Mouse (Mus musculus): ENCODE results near the gene Prune1. TPM values are rescaled to one million over a fixed set of nuclear protein-coding genes. Genes with fewer than 3 reads are reported as not detected.

The Prune1 gene
- total and polyA plus RNA-seq, 3 experiments: 28.5 to 51.8 TPM; not detected in 1

GRCm38 (mm10) chr3:95314075-95314474 is 32.2 kb upstream of the Prune1 start (continued):
- no peak for TF ChIP-seq POLR2A (IDR thresholded peaks at IDR 0.05; ENCODE audit: control insufficient read depth in 1 of 2, insufficient read depth in 1 of 2, low read depth in 1 of 2, low read length in 2 of 2, poor library complexity in 1 of 2)
- no peak for TF ChIP-seq MYC (IDR thresholded peaks at IDR 0.05; ENCODE audit: low read depth, low read length)
- no peak for TF ChIP-seq EP300 (IDR thresholded peaks at IDR 0.05; ENCODE audit: low read depth in 1 of 2, low read length in 2 of 2)
- no peak for TF ChIP-seq ZKSCAN1 (IDR thresholded peaks at IDR 0.05; ENCODE audit: low read depth, low read length)
- no peak for TF ChIP-seq E2F4 (IDR thresholded peaks at IDR 0.05; ENCODE audit: borderline replicate concordance, low read depth, low read length)
- TF ChIP-seq ZC3H11A (IDR thresholded peaks at IDR 0.05; ENCODE audit: low read depth, low read length): no peak

- Histone ChIP-seq H3K4me1 (ENCODE audit: control insufficient read depth in 1 of 2, insufficient read depth in 2 of 2, low read length in 2 of 2) (peaks cover 21 to 46% of the 10 kb centered on the region in 2 experiments), H3K9me3 (replicated peaks; ENCODE audit: insufficient read depth, low read length) (no peaks in the 10 kb centered on the region), H3K27ac (ENCODE audit: control insufficient read depth, low read depth, low read length) (peak overlapping the region; percentile 95), H3K79me2 (ENCODE audit: control insufficient read depth, insufficient read depth, low read length, poor library complexity) (peaks cover 52% of the 10 kb centered on the region), H3K9ac (ENCODE audit: control insufficient read depth, low read depth, low read length, poor library complexity, severe bottlenecking) (peak overlapping the region; percentile 89), H3K36me3 (ENCODE audit: control insufficient read depth in 1 of 2, insufficient read depth in 2 of 2, low read length in 2 of 2) (peaks cover 0 to 42% of the 10 kb centered on the region in 2 experiments; a peak in 2 of 4 replicates), H3K4me3 (ENCODE audit: control insufficient read depth in 1 of 2, insufficient read depth in 1 of 2, low read depth in 2 of 2, low read length in 2 of 2) (peak overlapping the region; percentile 85), H3K27me3 (ENCODE audit: control insufficient read depth in 1 of 2, insufficient read depth in 2 of 2, low read length in 2 of 2) (no peaks in the 10 kb centered on the region)
- peak; percentile 92 for DNase-seq (ENCODE audit: low read depth, low spot score)
- TF ChIP-seq MYC (IDR thresholded peaks at IDR 0.05; ENCODE audit: low read depth, low read length) (no peak), MYB (IDR thresholded peaks at IDR 0.05; ENCODE audit: low read depth, low read length) (no peak), EP300 (IDR thresholded peaks at IDR 0.05; ENCODE audit: low read depth in 1 of 2, low read length in 2 of 2) (no peak), POLR2AphosphoS5 (IDR thresholded peaks at IDR 0.05; ENCODE audit: borderline replicate concordance, low read depth, low read length) (no peak; the same call in 1 of the 2 replicates)
Measured at GRCm38 (mm10) chr3:95313476-95313875, 31.6 kb upstream of the Prune1 start.

GRCm38 (mm10) chr3:95312623-95313022 is 30.7 kb upstream of the Prune1 start:
- Histone ChIP-seq H3K9me3 (replicated peaks; ENCODE audit: insufficient read depth, low read length) (no peaks in the 10 kb centered on the region), H3K4me3 (ENCODE audit: control insufficient read depth in 1 of 2, insufficient read depth in 1 of 2, low read depth in 2 of 2, low read length in 2 of 2) (peak overlapping the region; percentile 85), H3K79me2 (ENCODE audit: control insufficient read depth, insufficient read depth, low read length, poor library complexity) (peaks cover 44% of the 10 kb centered on the region), H3K36me3 (ENCODE audit: control insufficient read depth in 1 of 2, insufficient read depth in 2 of 2, low read length in 2 of 2) (peaks cover 0 to 35% of the 10 kb centered on the region in 2 experiments; a peak in 2 of 4 replicates), H3K4me1 (ENCODE audit: control insufficient read depth in 1 of 2, insufficient read depth in 2 of 2, low read length in 2 of 2) (peaks cover 21 to 41% of the 10 kb centered on the region in 2 experiments), H3K27ac (ENCODE audit: control insufficient read depth, low read depth, low read length) (peak overlapping the region; percentile 95), H3K9ac (ENCODE audit: control insufficient read depth, low read depth, low read length, poor library complexity, severe bottlenecking) (peak overlapping the region; percentile 89), H3K27me3 (ENCODE audit: control insufficient read depth in 1 of 2, insufficient read depth in 2 of 2, low read length in 2 of 2) (no peaks in the 10 kb centered on the region)
- TF ChIP-seq TAL1 (IDR thresholded peaks at IDR 0.05; ENCODE audit: low read length) (peak; percentile 99), TCF12 (IDR thresholded peaks at IDR 0.05; ENCODE audit: low read depth, low read length) (no peak), CHD1 (IDR thresholded peaks at IDR 0.05; ENCODE audit: low read depth, low read length) (no peak), POLR2AphosphoS5 (IDR thresholded peaks at IDR 0.05; ENCODE audit: borderline replicate concordance, low read depth, low read length) (0 out of 2 replicates have a peak, but pooled peaks have one; percentile 76)
- peak; percentile 98 for DNase-seq (ENCODE audit: low read depth, low spot score)
